Mouse (Mus musculus) neural tube, embryonic 10.5 days (tissue): ENCODE measurements around the gene Ccs.

ENCODE experiments used
- DNase-seq: peaks from one replicate; pipeline ENCODE4 v3.0.0-alpha.2; 2017; ENCODE audit warnings: low spot score; ENCODE audit errors: extremely low spot score

The Ccs gene

DNA sequence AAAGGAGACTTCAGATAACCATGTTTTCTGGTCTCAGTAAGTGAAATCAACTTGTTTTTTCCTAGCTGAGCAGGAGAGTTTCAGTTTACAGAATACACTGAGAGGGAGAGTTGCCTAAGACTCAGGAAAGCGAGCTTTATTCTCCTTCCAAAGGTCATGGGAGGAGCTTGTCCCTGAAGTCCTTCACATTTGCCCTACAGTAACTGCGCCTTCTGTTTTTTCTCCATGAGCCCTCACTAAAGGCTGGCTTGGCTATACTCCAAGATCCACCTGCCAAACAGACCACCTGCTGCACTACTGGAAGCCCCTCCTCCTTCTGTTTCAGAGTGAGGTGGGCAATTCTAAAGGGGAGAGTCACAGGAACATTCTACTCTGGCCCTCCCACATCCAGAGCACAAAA lies 3.0 kb downstream of the Ccs start:
- no peak for DNase-seq

- no peak for DNase-seq
These were observed 5.2 kb downstream of the Ccs start for GRCm38 (mm10) chr19:4833977-4834376.

DNA sequence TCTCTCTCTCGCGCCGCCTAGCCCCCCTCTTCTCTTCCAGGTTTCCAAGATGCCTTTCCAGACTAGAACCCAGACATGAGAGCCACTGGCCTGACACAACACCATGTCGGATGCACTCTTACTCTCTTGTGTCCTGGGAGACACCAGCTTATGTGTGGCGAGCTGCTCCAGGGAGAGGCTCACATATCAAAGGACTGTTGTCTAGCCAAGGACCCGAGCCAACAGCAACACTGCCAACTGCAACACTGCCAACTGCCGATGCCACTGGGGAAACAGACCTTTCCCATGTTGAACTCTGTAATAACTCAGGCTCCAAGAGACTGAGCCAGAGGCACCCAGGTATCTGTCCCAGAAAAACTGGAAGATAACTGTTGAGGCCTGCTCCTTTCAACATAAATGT lies 10.0 kb downstream of the Ccs start:
- no peak for DNase-seq

GRCm38 (mm10) chr19:4828444-4829114 lies 10.6 kb downstream of the Ccs start:
- DNase-seq = no peak

GRCm38 (mm10) chr19:4820678-4821303 lies 18.3 kb downstream of the Ccs start:
- no peak for DNase-seq

DNA sequence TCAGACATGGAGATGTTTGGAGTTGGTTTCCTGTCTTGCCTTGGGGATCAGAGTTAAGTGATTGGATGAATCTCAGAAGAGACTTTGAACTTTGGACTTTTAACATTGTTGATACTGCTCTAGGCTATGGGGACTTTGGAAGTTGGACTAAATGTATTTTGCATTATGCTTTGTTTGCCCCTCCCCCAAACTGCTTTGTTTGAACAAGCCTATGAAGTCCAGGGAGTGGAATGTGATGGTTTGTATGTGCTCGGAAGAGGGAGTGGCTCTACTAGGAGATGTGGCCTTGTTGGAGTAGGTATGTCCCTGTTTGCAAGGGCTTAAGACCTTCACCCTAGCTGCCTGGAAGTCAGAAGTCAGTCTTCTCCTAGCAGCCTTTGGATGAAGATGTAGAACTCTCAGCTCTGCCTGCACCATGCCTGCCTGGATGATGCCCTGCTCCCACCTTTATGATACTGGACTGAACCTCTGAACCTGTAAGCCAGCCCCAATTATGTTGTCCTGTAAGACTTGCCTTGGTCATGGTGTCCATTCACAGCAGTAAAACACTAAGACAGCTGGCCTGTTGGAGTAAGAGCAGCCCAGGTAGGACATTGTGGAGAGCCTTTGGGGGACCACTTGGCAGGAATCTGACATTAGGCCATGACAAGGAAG lies 21.8 kb downstream of the Ccs start:
- no peak for DNase-seq

DNA sequence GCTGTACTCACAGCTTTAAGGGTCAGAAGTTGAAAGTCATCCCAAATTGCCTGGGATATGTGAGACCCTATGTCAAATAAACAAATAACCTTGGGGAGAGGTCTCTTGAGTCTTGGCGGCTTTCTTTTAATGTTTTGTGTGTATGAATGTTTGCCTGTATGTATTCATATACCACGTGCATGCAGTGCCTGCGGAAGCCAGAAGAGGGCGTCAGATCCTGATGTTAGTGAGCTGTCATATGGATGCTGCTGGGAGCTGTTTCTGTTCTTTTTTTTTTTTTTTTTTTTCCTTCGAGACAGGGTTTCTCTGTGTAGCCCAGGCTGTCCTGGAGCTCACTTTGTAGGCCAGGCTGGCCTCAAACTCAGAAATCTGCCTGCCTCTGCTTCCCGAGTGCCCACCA lies 26.1 kb downstream of the Ccs start:
- no peak for DNase-seq

- DNase-seq = peak; percentile 16
These were observed 26.7 kb downstream of the Ccs start for GRCm38 (mm10) chr19:4812334-4812949.

- DNase-seq = no peak
These were observed 27.3 kb downstream of the Ccs start for GRCm38 (mm10) chr19:4811909-4812242.

- DNase-seq = peak; percentile 97
These were observed 27.8 kb downstream of the Ccs start, which contains the start of the genes Gm21992 and Rbm14 for GRCm38 (mm10) chr19:4811063-4811908. Gm21992 (minus strand) TSS chr19:4811612. Rbm14 (minus strand) TSS chr19:4811634.

DNA sequence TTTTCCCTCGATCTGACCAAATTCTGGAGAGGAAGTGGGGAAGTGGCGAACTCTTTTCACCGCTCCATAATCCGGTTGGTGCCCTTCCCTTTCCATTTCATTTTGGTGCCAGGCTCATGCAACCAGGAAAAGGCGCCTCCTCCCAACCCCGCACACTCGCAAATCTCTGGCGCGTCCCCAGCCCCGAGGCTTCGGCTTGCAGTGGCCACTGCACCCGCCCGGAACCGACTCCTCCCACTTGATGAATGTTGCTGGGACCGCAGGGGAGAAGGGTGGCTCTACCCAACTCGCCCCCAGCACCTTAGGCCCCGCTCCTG lies 28.4 kb downstream of the Ccs start:
- DNase-seq = no peak

DNA sequence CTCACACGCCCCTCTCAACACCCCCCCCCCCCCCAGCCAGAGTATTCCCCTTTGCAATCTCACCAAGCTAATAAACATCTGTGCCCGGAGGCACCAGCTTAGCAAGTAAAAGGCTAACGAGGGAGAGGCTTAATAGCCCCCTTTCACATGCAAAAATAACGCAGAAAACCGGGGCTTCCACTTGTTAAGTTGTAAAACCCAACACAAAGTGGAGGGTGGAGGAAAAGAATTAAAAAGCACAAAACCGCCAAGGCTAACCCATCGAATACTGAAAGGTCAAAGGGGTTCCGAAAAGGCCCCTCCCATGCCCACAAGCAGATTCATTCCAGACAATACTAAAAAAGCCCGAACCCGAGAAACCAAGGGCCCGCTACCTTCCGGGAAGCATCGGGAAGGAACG lies 28.8 kb downstream of the Ccs start:
- no peak for DNase-seq

DNA sequence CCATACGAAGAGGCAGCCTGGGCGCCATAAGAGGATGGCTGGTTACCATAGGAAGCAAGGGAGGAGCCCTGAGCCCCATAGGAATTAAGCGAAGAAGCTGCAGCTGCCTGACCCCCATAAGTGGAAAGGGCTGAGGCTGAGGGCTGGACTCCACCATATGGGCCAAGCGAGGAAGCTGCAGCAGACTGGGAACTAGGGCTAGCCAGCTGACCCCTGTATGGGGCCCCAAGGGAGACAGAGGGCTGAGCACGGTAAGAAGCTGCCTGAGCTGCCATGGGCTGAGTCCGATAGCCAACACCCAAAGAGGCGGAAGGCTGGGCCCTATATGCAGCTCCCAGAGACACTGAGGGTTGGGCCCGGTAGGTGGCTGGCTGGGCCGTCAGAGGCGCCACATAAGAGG lies 35.8 kb downstream of the Ccs start:
- no peak for DNase-seq

GRCm38 (mm10) chr19:4802691-4803091 lies 36.4 kb downstream of the Ccs start:
- DNase-seq = no peak

GRCm38 (mm10) chr19:4799083-4799482 lies 40.0 kb downstream of the Ccs start:
- DNase-seq = no peak

- DNase-seq = no peak
These were observed 41.3 kb downstream of the Ccs start for GRCm38 (mm10) chr19:4797846-4798245.

- no peak for DNase-seq
These were observed 43.2 kb downstream of the Ccs start for GRCm38 (mm10) chr19:4795929-4796328.

GRCm38 (mm10) chr19:4793831-4794422 lies 45.2 kb downstream of the Ccs start, which contains the start of gene Rbm4:
Rbm4 (minus strand) TSS chr19:4793901.
- peak; percentile 92 for DNase-seq

GRCm38 (mm10) chr19:4793281-4793830 lies 45.8 kb downstream of the Ccs start:
- no peak for DNase-seq

DNA sequence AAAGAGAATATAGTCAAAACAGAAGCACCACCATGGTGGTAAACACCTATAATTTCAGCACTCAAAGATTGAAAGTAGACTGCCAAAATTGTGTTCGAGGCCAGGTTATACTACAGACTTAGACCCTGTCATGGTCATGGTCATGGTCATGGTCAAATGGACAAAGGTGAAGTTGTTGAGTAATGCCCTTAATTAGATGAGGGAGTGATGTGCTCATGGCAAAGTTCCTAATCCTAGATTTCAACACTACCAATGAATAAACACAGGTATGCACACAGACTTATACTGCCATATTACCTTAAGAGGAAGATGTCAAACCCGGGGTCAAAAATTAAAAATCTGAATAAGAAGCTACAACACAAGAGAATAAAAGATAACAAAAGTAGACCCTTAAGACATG lies 52.8 kb downstream of the Ccs start:
- no peak for DNase-seq

GRCm38 (mm10) chr19:4785206-4785605 lies 53.9 kb downstream of the Ccs start:
- DNase-seq = no peak
